ENCODE assay signal across 23 mouse cellular contexts in the genomic region with DNA sequence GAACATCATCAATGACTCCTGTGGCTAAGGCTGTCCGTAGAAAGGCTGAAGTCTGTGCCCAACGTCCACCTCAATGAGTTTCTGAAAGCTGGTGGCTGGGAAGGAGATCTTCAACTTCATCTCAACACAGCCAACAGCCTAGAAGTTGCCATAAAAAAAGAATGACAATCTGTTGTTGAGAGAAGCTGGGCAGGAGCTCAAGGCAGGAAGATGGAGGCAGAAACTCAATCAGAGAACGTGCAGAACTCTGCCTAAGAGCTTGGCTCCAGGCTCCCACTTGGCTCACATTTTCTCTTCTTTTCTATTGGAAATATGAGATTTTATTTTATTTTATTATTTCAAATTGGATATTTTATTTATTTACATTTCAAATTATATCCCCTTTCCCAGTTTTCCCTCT. TPM values are rescaled to one million over a fixed set of nuclear protein-coding genes. Genes with fewer than 3 reads are reported as not detected.
DNase-seq lines count a peak whose midpoint lies in the region; ATAC-seq and TF ChIP-seq lines count a peak whose summit lies in the region.
"Had no signal": no experiment of that assay in that cellular context is flagged by ENCODE, and none has a peak within 500 bp of the region (broad histone marks: within the 10 kb centered on the region; RNA-seq: fewer than 3 reads in every experiment).

No protein-coding gene starts in this region.

- H3K36me3 ChIP-seq in forebrain, postnatal 0 days (ENCODE audit: insufficient read depth): no peaks in the 10 kb centered on the region
- no peaks in the 10 kb centered on the region for H3K36me3 ChIP-seq in forebrain, embryonic 13.5 days (ENCODE audit: poor library complexity, severe bottlenecking)
- no peaks in the 10 kb centered on the region for H3K36me3 ChIP-seq in heart, embryonic 11.5 days (ENCODE audit: control insufficient read depth, insufficient read depth, low read length)
- no peaks in the 10 kb centered on the region for H3K36me3 ChIP-seq in intestine, postnatal 0 days (ENCODE audit: control insufficient read depth, insufficient read depth)
- H3K36me3 ChIP-seq: embryonic facial prominence, embryonic 10.5 days; embryonic facial prominence, embryonic 12.5 days had no signal

- peak; percentile 49 for DNase-seq in forebrain, postnatal 0 days
- DNase-seq in heart, adult 11 months: peak; percentile 34
- DNase-seq in brain, adult 2 months (ENCODE audit: low read depth, low spot score): peak; percentile 53
- DNase-seq: adrenal gland, adult 2 months; adrenal gland, postnatal 10 days; adrenal gland, postnatal 25 days; cerebellum, adult 11-12 months; cerebellum, adult 2 months; cerebellum, adult 9-10 months had no signal

- no peaks in the 10 kb centered on the region for H3K27me3 ChIP-seq in forebrain, postnatal 0 days (ENCODE audit: insufficient read depth, low read length)
- no peaks in the 10 kb centered on the region for H3K27me3 ChIP-seq in forebrain, embryonic 13.5 days
- H3K27me3 ChIP-seq in heart, embryonic 11.5 days (ENCODE audit: control insufficient read depth, insufficient read depth, low read length): no peaks in the 10 kb centered on the region
- H3K27me3 ChIP-seq in intestine, postnatal 0 days (replicated peaks; ENCODE audit: control insufficient read depth, insufficient read depth, low read length): no peaks in the 10 kb centered on the region
- H3K27me3 ChIP-seq: embryonic facial prominence, embryonic 12.5 days had no signal

- ATAC-seq in forebrain, postnatal 0 days: no peak
- ATAC-seq in forebrain, embryonic 13.5 days: no peak
- no peak for ATAC-seq in heart, embryonic 11.5 days (replicated peaks; ENCODE audit: insufficient number of reproducible peaks, low FRiP score, low TSS enrichment)
- no peak for ATAC-seq in intestine, postnatal 0 days
- ATAC-seq: forebrain, embryonic 14.5 days; forebrain, embryonic 16.5 days had no signal

- WGBS in forebrain, postnatal 0 days: 64% methylated on average over 3 of the region's 3 CpGs
- WGBS in forebrain, embryonic 13.5 days: 88% methylated on average over 3 of the region's 3 CpGs
- 80% methylated on average over 3 of the region's 3 CpGs for WGBS in heart, embryonic 11.5 days (ENCODE audit: insufficient replicate concordance)
- WGBS in intestine, postnatal 0 days: 80% methylated on average over 3 of the region's 3 CpGs

- H3K4me3 ChIP-seq in forebrain, postnatal 0 days (ENCODE audit: low read depth, low read length): no peak overlapping the region
- no peak overlapping the region for H3K4me3 ChIP-seq in forebrain, embryonic 13.5 days
- no peak overlapping the region for H3K4me3 ChIP-seq in heart, embryonic 11.5 days (ENCODE audit: low read depth, low read length)
- no peak overlapping the region for H3K4me3 ChIP-seq in intestine, postnatal 0 days (ENCODE audit: low read depth, low read length)
- H3K4me3 ChIP-seq: embryonic facial prominence, embryonic 10.5 days; embryonic facial prominence, embryonic 12.5 days had no signal

- no peak for TF ChIP-seq CTCF in forebrain, postnatal 0 days (IDR thresholded peaks at IDR 0.05; ENCODE audit: low read depth)
- TF ChIP-seq CTCF in intestine, postnatal 0 days (IDR thresholded peaks at IDR 0.05; ENCODE audit: low read depth): no peak

- no peak overlapping the region for H3K9ac ChIP-seq in forebrain, postnatal 0 days
- no peak overlapping the region for H3K9ac ChIP-seq in forebrain, embryonic 13.5 days
- no peak overlapping the region for H3K9ac ChIP-seq in heart, embryonic 11.5 days (ENCODE audit: low read depth, low read length)
- H3K9ac ChIP-seq in intestine, postnatal 0 days (ENCODE audit: low read depth, low read length): no peak overlapping the region
- H3K9ac ChIP-seq: embryonic facial prominence, embryonic 12.5 days had no signal

- H3K4me1 ChIP-seq in forebrain, postnatal 0 days (ENCODE audit: insufficient read depth): peaks cover 6% of the 10 kb centered on the region; the same call in 1 of the 2 replicates
- H3K4me1 ChIP-seq in forebrain, embryonic 13.5 days: peaks cover 16% of the 10 kb centered on the region; the same call in 1 of the 2 replicates
- H3K4me1 ChIP-seq in heart, embryonic 11.5 days (ENCODE audit: control insufficient read depth, insufficient read depth, low read length): peaks cover 6% of the 10 kb centered on the region; the same call in 1 of the 2 replicates
- no peaks in the 10 kb centered on the region for H3K4me1 ChIP-seq in intestine, postnatal 0 days (replicated peaks; ENCODE audit: control insufficient read depth, insufficient read depth, low read length)

- no peak overlapping the region for H3K27ac ChIP-seq in forebrain, postnatal 0 days (ENCODE audit: low read depth, low read length)
- H3K27ac ChIP-seq in forebrain, embryonic 13.5 days: no peak overlapping the region
- no peak overlapping the region for H3K27ac ChIP-seq in heart, embryonic 11.5 days (ENCODE audit: low read depth, low read length)
- H3K27ac ChIP-seq in intestine, postnatal 0 days (ENCODE audit: low read depth, low read length): no peak overlapping the region
- H3K27ac ChIP-seq: embryonic facial prominence, embryonic 10.5 days; embryonic facial prominence, embryonic 12.5 days had no signal

- no peaks in the 10 kb centered on the region for H3K9me3 ChIP-seq in forebrain, postnatal 0 days (ENCODE audit: low read length)
- no peaks in the 10 kb centered on the region for H3K9me3 ChIP-seq in forebrain, embryonic 13.5 days (replicated peaks)
- H3K9me3 ChIP-seq in heart, embryonic 11.5 days (replicated peaks; ENCODE audit: control insufficient read depth, low read length): no peaks in the 10 kb centered on the region
- no peaks in the 10 kb centered on the region for H3K9me3 ChIP-seq in intestine, postnatal 0 days (ENCODE audit: control insufficient read depth)
- H3K9me3 ChIP-seq: embryonic facial prominence, embryonic 10.5 days; embryonic facial prominence, embryonic 12.5 days had no signal

- no peak overlapping the region for H3K4me2 ChIP-seq in forebrain, postnatal 0 days (ENCODE audit: low read depth)
- no peak overlapping the region for H3K4me2 ChIP-seq in forebrain, embryonic 13.5 days
- no peak overlapping the region for H3K4me2 ChIP-seq in heart, embryonic 11.5 days
- no peak overlapping the region for H3K4me2 ChIP-seq in intestine, postnatal 0 days (replicated peaks; ENCODE audit: low read depth)
- H3K4me2 ChIP-seq: embryonic facial prominence, embryonic 12.5 days had no signal

RNA-seq across cellular contexts. Expression of a gene that starts 24.7 kb away (rescaled TPM):
- total RNA-seq in forebrain, postnatal 0 days (2014; rRNA removed): not detected in 2 replicates
- polyA plus RNA-seq in forebrain, postnatal 0 days (2015; fragmentation: Nextera tagmentation; extraction: Ambion mirVana): not detected in 2 replicates
- not detected in 2 replicates for polyA plus RNA-seq in forebrain, embryonic 13.5 days (2015; fragmentation: Nextera tagmentation; extraction: Ambion mirVana)
- not detected in 2 replicates for polyA plus RNA-seq in heart, embryonic 11.5 days (2014; fragmentation: Nextera tagmentation; extraction: Ambion mirVana)
- polyA plus RNA-seq in intestine, postnatal 0 days (2015; fragmentation: Nextera tagmentation; extraction: Ambion mirVana): not detected in 2 replicates
- total RNA-seq: adrenal gland, adult 2 months; adrenal gland, postnatal 10 days; adrenal gland, postnatal 25 days; adrenal gland, postnatal 4 days; ES-E14; MEL had no signal
- polyA plus RNA-seq: adrenal gland, adult 2 months; C2C12; cerebellum, adult 2 months; cortical plate, adult 2 months; embryonic facial prominence, embryonic 10.5 days; embryonic facial prominence, embryonic 12.5 days; embryonic facial prominence, embryonic 14.5 days; forebrain, embryonic 11.5 days; forebrain, embryonic 14.5 days; forebrain, embryonic 16.5 days had no signal
